Mouse (Mus musculus) kidney, postnatal 0 days (tissue): ENCODE data around the gene Olfr902. TPM values are rescaled to one million over a fixed set of nuclear protein-coding genes. Genes with fewer than 3 reads are reported as not detected.
"Not testable (repeated sequence)": the region's sequence is repeated elsewhere in the genome, so short reads cannot be mapped to it uniquely, and the experiment has no call there.

Experiments
- ATAC-seq: fragments of 200-750 bp; cut with Nextera tagmentation; replicated peaks from 2 replicates; pipeline ENCODE4 v1.8.0; 2017; ENCODE audit warnings: low read depth, moderate number of reproducible peaks, moderate TSS enrichment, moderate library complexity; ENCODE audit not compliant: low FRiP score
- DNase-seq: peaks from one replicate; pipeline ENCODE4 v3.0.0-alpha.2; 2016; ENCODE audit warnings: low spot score
- H3K27ac ChIP-seq: fragments of 300-500 bp; sonication (generic); 2 replicates; pipeline ENCODE4 v1.5.1; 2014; ENCODE audit warnings: mild to moderate bottlenecking
- H3K27me3 ChIP-seq: fragments of 300-500 bp; sonication (generic); 2 replicates; pipeline ENCODE4 v1.6.1; 2014; ENCODE audit warnings: low read length, mixed read lengths; ENCODE audit not compliant: insufficient read depth
- H3K36me3 ChIP-seq: fragments of 300-500 bp; sonication (generic); 2 replicates; pipeline ENCODE4 v1.6.1; 2014; ENCODE audit warnings: low read length, mixed read lengths; ENCODE audit not compliant: insufficient read depth
- H3K4me1 ChIP-seq: fragments of 300-500 bp; sonication (generic); replicated peaks from 2 replicates; pipeline ENCODE4 v1.6.1; 2014; ENCODE audit warnings: antibody characterized with exemption, low read length, mixed read lengths; ENCODE audit not compliant: insufficient read depth
- H3K4me2 ChIP-seq: fragments of 300-500 bp; sonication (generic); 2 replicates; pipeline ENCODE4 v1.6.1; 2014; ENCODE audit warnings: mild to moderate bottlenecking, low read length, moderate library complexity, mixed read lengths
- H3K4me3 ChIP-seq: fragments of 300-500 bp; sonication (generic); replicated peaks from 2 replicates; pipeline ENCODE4 v1.5.1; 2014; ENCODE audit warnings: low read depth, low read length
- H3K9ac ChIP-seq: fragments of 300-500 bp; sonication (generic); 2 replicates; pipeline ENCODE4 v1.6.1; 2014; ENCODE audit warnings: low read depth, low read length
- H3K9me3 ChIP-seq: fragments of 300-500 bp; sonication (generic); replicated peaks from 2 replicates; pipeline ENCODE4 v1.6.1; 2016; ENCODE audit warnings: low read length, inconsistent platforms, mixed read lengths
- CTCF ChIP-seq: IDR thresholded peaks from 2 replicates; pipeline ENCODE4 v1.5.1; 2016; ENCODE audit warnings: antibody characterized with exemption, low read depth, mild to moderate bottlenecking, moderate library complexity
- WGBS: fragments of 180-500 bp; shearing (Covaris S2); extraction: QIAGEN DNeasy Blood & Tissue Kit; methylation state at CpG from one replicate; pipeline ENCODE4 v1.1.7; 2014; 5-methylcytosine and 5-hydroxymethylcytosine counted together
- polyA plus RNA-seq: library from polyadenylated mRNA; unstranded; fragments of >200 nt; fragmentation: Nextera tagmentation; extraction: Ambion mirVana; gene quantifications from 2 replicates; pipeline ENCODE4 v1.2.1, GENCODE M21; 2015

The Olfr902 gene
- polyA plus RNA-seq: not detected in 2 replicates

DNA sequence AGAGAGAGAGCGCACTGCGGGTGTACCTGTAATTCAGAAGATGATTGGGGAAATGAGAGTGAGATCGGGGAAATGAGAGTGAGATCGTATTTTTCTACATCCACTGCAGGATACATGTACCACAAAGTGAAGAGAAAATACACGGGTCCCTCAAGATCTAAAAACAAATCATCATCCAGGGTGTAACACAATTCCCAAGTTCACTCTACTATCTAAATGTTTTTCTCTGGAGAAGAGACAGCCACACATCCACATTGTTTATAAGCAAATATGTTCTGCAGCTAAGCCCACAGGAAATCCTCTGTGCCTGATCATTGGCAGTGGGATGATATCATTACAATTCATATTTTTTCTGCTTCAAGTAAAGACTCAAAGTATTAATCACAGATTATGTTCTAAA lies at the start of gene Olfr902:
TSS of gene Olfr902 (plus strand) at position 301 of the 400 bp plus-strand sequence.
- Histone ChIP-seq H3K36me3 (no peaks in the 10 kb centered on the region), H3K27me3 (no peaks in the 10 kb centered on the region), H3K9me3 (no peaks in the 10 kb centered on the region), H3K27ac (no peak within 1 kb of the TSS), H3K4me2 (no peak within 1 kb of the TSS), H3K9ac (no peak within 1 kb of the TSS), H3K4me3 (no peak within 1 kb of the TSS), H3K4me1 (no peaks in the 10 kb centered on the region)
- DNase-seq (no peak), ATAC-seq (no peak)
- 79% methylated on average over 5 of the region's 5 CpGs for WGBS
- TF ChIP-seq CTCF: no peak

- DNase-seq (no peak), ATAC-seq (no peak)
- no peak within 1 kb of the TSS for H3K4me3 ChIP-seq
- WGBS: 69% methylated on average over 1 of the region's 1 CpGs
- H3K27me3 ChIP-seq: no peaks in the 10 kb centered on the region
- no peak within 1 kb of the TSS for H3K27ac ChIP-seq
- H3K9me3 ChIP-seq: no peaks in the 10 kb centered on the region
- H3K36me3 ChIP-seq: no peaks in the 10 kb centered on the region
- H3K4me2 ChIP-seq: no peak within 1 kb of the TSS
- no peak within 1 kb of the TSS for H3K9ac ChIP-seq
- H3K4me1 ChIP-seq: no peaks in the 10 kb centered on the region
- no peak for TF ChIP-seq CTCF
These were observed 46.1 kb upstream of the Olfr902 start, which contains the start of gene Olfr147 for GRCm38 (mm10) chr9:38401398-38401797. Olfr147 (plus strand) TSS chr9:38401698.

DNA sequence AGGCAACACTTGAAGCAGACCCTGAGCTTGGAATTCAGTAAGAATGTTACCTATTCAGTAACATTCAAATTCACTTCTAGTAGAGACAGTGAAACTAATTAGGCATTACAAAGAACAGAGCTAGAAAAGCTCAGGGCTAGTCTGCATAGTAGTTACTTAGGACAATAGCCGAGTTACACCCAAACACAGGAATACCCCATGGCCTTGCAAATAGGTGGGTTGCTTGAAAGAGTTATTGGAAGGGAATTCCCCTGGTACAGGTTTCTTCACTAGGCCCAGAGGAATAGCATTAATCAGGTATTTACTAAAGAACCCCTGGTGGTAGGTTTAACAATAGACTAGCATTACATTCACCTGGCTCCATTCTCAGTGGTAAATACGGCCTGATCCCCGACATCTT lies 40.0 kb upstream of the Olfr902 start:
- not testable (repeated sequence) for H3K9me3 ChIP-seq, H3K9ac ChIP-seq, ATAC-seq, H3K27ac ChIP-seq, H3K27me3 ChIP-seq, DNase-seq, H3K4me1 ChIP-seq, H3K36me3 ChIP-seq, H3K4me3 ChIP-seq, H3K4me2 ChIP-seq
- WGBS: 91% methylated on average over 3 of the region's 3 CpGs

DNA sequence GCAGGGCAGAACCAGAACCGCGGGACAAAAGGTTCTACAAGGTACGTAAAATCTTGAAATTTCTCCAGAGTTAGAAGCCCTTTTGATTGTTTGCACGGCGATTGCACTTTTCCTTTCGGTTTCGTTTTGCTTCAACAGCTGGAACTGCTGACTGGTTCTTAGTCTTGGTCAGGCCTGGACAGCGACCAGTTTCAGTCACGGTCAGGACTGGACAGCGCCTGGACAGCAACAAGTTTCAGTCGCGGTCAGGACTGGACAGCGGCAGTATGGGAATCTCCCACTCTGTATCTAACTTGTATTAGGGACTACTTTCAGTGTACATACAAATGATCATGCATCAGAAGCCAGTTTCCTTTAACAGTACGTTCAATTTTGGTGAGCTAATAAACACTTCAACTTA lies 34.0 kb upstream of the Olfr902 start:
- H3K4me3 ChIP-seq, H3K4me2 ChIP-seq, H3K27me3 ChIP-seq, ATAC-seq, H3K27ac ChIP-seq, H3K4me1 ChIP-seq, H3K9ac ChIP-seq, H3K9me3 ChIP-seq, H3K36me3 ChIP-seq: not testable (repeated sequence)
- DNase-seq: peak; percentile 54
- 85% methylated on average over 14 of the region's 14 CpGs for WGBS

- H3K4me3 ChIP-seq: no peak overlapping the region
- no peaks in the 10 kb centered on the region for H3K9me3 ChIP-seq
- TF ChIP-seq CTCF: no peak
- H3K4me1 ChIP-seq: no peaks in the 10 kb centered on the region
- no peak for ATAC-seq
- no peak overlapping the region for H3K27ac ChIP-seq
- H3K36me3 ChIP-seq: no peaks in the 10 kb centered on the region
- no peak overlapping the region for H3K9ac ChIP-seq
- H3K4me2 ChIP-seq: no peak overlapping the region
- no peak for DNase-seq
- no peaks in the 10 kb centered on the region for H3K27me3 ChIP-seq
These were observed 23.7 kb upstream of the Olfr902 start for GRCm38 (mm10) chr9:38423801-38424200.

DNA sequence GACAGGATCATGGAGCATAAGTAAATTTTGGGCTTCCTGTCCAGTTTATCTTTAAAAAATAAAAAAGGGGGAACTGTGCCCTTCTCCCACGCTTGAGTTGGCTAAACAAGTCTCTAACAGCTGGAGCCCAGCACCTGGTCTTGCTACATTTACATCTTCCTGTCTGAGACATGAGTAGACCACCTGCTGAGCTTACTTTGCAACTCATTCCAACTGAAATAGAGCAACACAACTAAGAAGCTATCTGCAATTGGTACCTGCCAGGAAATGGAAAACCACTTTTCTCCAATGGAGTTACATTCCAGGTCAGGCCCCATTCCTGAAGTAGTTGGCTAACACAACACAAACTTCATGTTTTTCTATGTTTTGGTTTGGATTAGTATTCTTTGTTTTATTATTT lies 20.4 kb upstream of the Olfr902 start:
- Histone ChIP-seq H3K36me3 (no peaks in the 10 kb centered on the region), H3K4me2 (no peak overlapping the region), H3K27me3 (no peaks in the 10 kb centered on the region), H3K4me1 (no peaks in the 10 kb centered on the region), H3K27ac (no peak overlapping the region), H3K9ac (no peak overlapping the region), H3K4me3 (no peak overlapping the region), H3K9me3 (no peaks in the 10 kb centered on the region)
- TF ChIP-seq CTCF: no peak
- DNase-seq (no peak), ATAC-seq (no peak)
- 29% methylated on average over 1 of the region's 1 CpGs for WGBS

- Histone ChIP-seq H3K36me3 (no peaks in the 10 kb centered on the region), H3K27me3 (no peaks in the 10 kb centered on the region), H3K4me3 (no peak within 1 kb of the TSS), H3K9ac (no peak within 1 kb of the TSS), H3K4me2 (no peak within 1 kb of the TSS), H3K9me3 (no peaks in the 10 kb centered on the region), H3K4me1 (no peaks in the 10 kb centered on the region), H3K27ac (no peak within 1 kb of the TSS)
- TF ChIP-seq CTCF: no peak
- no peak for ATAC-seq
- 84% methylated on average over 1 of the region's 1 CpGs for WGBS
- no peak for DNase-seq
These were observed 18.3 kb upstream of the Olfr902 start, which contains the start of gene Olfr901 for GRCm38 (mm10) chr9:38429155-38429554. Olfr901 (plus strand) TSS chr9:38429455.
